Mouse (Mus musculus): ENCODE measurements around the gene Cdc34.

GRCm38 (mm10) chr10:79707162-79707561 lies 25.2 kb downstream of the Cdc34 start:
- TF ChIP-seq POLR2A (IDR thresholded peaks at IDR 0.05; ENCODE audit: borderline replicate concordance, extremely low read depth, low read depth, low read length) (no peak), CTCF (IDR thresholded peaks at IDR 0.05; ENCODE audit: insufficient read depth, low read length) (no peak)
